In genomic region chr11:64655162-64655561, GRCm38 (mm10) we compare ENCODE assay signal across 23 mouse cellular contexts.
A peak's percentile ranks its signal among the peaks of the same experiment; 100 is the strongest.
DNase-seq lines count a peak whose midpoint lies in the region; ATAC-seq and TF ChIP-seq lines count a peak whose summit lies in the region.
"Had no signal": no experiment of that assay in that cellular context is flagged by ENCODE, and none has a peak within 500 bp of the region (broad histone marks: within the 10 kb centered on the region; RNA-seq: fewer than 3 reads in every experiment).

No protein-coding gene starts in this region.

- peak; percentile 9 to 38 for DNase-seq in heart, adult 9 months (ENCODE audit: low spot score in 2 of 2)
- DNase-seq in heart, postnatal 25 days (ENCODE audit: low spot score): no peak
- DNase-seq in lung, adult 18-20 months: peak; percentile 7 to 29
- no peak for DNase-seq in lung, postnatal 10 days
- DNase-seq in gastrocnemius, adult 18-20 months (ENCODE audit: low spot score): no peak
- DNase-seq in layer of hippocampus, adult 9-10 months (ENCODE audit: low spot score): no peak
- DNase-seq: adrenal gland, adult 8-10 months; cerebellum, adult 2 months; gastrocnemius, postnatal 10 days; right cerebral cortex, postnatal 14 days; thymus, adult 2 months had no signal

- no peaks in the 10 kb centered on the region for H3K79me3 ChIP-seq in C2C12 (ENCODE audit: low read depth)

- TF ChIP-seq CTCF in C2C12 (IDR thresholded peaks at IDR 0.05; ENCODE audit: control insufficient read depth, insufficient read depth, insufficient read length): no peak

- ATAC-seq in granulocyte monocyte progenitor cell, adult 5-6 weeks (replicated peaks; ENCODE audit: poor library complexity, severe bottlenecking): peak; percentile 100
- ATAC-seq: activated CD4-positive, CD25-positive, alpha-beta regulatory T cell, adult 4 months; forebrain, embryonic 15.5 days; hindbrain, embryonic 16.5 days; intestine, embryonic 15.5 days had no signal

- no peaks in the 10 kb centered on the region for H3K79me2 ChIP-seq in C2C12 (ENCODE audit: control insufficient read depth, insufficient read depth)

- no peaks in the 10 kb centered on the region for H3K27me3 ChIP-seq in C2C12 (ENCODE audit: control insufficient read depth, insufficient read depth, insufficient read length)
- H3K27me3 ChIP-seq: CH12.LX; embryonic facial prominence, embryonic 15.5 days; forebrain, embryonic 15.5 days; heart, embryonic 15.5 days; intestine, embryonic 15.5 days; lung, embryonic 15.5 days had no signal

- no peak overlapping the region for H3ac ChIP-seq in C2C12 (ENCODE audit: control insufficient read depth, insufficient read length, low read depth)

- no peaks in the 10 kb centered on the region for H3K36me3 ChIP-seq in C2C12 (ENCODE audit: control insufficient read depth, insufficient read depth)
- H3K36me3 ChIP-seq: embryonic facial prominence, embryonic 15.5 days; forebrain, embryonic 15.5 days; G1E; heart, embryonic 15.5 days; intestine, embryonic 15.5 days; limb, embryonic 10.5 days; lung, embryonic 15.5 days had no signal

- intact Hi-C loops in heart, postnatal 25 days (cut with DNase I): no loop called here

- no peak overlapping the region for H3K4me3 ChIP-seq in C2C12 (ENCODE audit: insufficient read depth, poor library complexity, severe bottlenecking)
- H3K4me3 ChIP-seq: embryonic facial prominence, embryonic 15.5 days; forebrain, embryonic 15.5 days; heart, embryonic 15.5 days; intestine, embryonic 15.5 days; limb, embryonic 10.5 days; lung, embryonic 15.5 days had no signal

TF ChIP-seq in C2C12, 6 proteins besides CTCF, POLR2A, EP300 and RAD21:
- TF ChIP-seq CEBPB (IDR thresholded peaks at IDR 0.05; ENCODE audit: low read depth): peak; percentile 80
- TF ChIP-seq MAX (IDR thresholded peaks at IDR 0.05): no peak

Comparison
In these comparisons a context has a peak if more than half of its experiments do, and no peak if none do; other contexts are left out.
1. DNase-seq: peak in heart, adult 9 months (2 of 2) and lung, adult 18-20 months (2 of 2); none in heart, postnatal 25 days (single experiment), lung, postnatal 10 days (single experiment), gastrocnemius, adult 18-20 months (single experiment) and layer of hippocampus, adult 9-10 months (single experiment).